Comparison of ENCODE assay signal across 8 mouse cellular contexts in the genomic region with DNA sequence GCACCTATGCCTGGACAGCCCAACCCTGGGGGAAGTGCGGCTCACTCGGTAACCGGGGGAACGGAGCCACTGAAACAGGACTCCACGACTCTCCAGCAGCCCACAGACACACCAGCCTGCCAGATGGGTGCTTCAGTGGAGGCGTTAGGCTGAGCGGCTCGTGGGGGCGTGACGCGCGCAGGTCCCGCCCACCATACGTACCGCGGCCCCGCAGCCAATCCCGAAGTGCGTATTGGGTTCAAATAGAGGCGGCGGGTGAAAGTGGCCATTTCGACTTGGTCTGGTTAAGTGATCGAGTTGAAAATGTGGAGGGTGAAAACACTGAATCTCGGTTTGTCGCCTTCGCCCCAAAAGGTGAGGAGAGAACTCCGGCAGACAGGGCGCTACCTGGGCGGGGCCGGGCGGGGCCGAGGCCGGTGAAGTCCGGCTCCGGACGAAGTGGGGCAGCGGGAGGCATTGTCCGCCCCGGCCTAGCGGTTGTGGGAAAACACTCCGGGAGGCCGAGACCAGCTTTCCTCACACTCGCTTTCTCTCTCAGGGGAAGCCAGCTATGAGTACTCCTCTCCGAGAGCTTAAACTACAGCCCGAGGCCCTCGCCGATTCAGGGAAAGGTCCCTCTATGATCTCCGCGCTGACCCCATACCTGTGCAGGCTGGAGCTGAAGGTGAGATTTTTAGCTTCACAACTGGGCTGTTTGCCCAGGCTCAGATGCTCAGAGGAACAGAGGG. TPM values are rescaled to one million over a fixed set of nuclear protein-coding genes. Genes with fewer than 3 reads are reported as not detected.
DNase-seq lines count a peak whose midpoint lies in the region; ATAC-seq and TF ChIP-seq lines count a peak whose summit lies in the region.

A gene (plus strand): TSS at position 173 of the 728 bp plus-strand sequence.

- H3K27ac ChIP-seq in forebrain, embryonic 12.5 days, result peak within 1 kb of the TSS; percentile 72
- peak within 1 kb of the TSS; percentile 74 for H3K27ac ChIP-seq in heart, postnatal 0 days (ENCODE audit: low read depth)
- H3K27ac ChIP-seq in liver, embryonic 16.5 days (ENCODE audit: low read length), result peak within 1 kb of the TSS; percentile 76
- H3K27ac ChIP-seq in neural tube, embryonic 13.5 days (replicated peaks), result peak within 1 kb of the TSS; percentile 68
- peak within 1 kb of the TSS; percentile 98 for H3K27ac ChIP-seq in testis, adult 2 months (ENCODE audit: control insufficient read depth, insufficient read depth, low read depth, low read length)

- peak; percentile 96 for TF ChIP-seq POLR2A in testis, adult 2 months (IDR thresholded peaks at IDR 0.05; ENCODE audit: control insufficient read depth, low read depth, low read length)

- peak within 1 kb of the TSS; percentile 76 for H3K9ac ChIP-seq in forebrain, embryonic 12.5 days
- H3K9ac ChIP-seq in heart, postnatal 0 days (replicated peaks; ENCODE audit: low read depth, low read length), result peak within 1 kb of the TSS; percentile 73
- peak within 1 kb of the TSS; percentile 87 for H3K9ac ChIP-seq in liver, embryonic 16.5 days (ENCODE audit: low read depth, low read length)
- H3K9ac ChIP-seq in neural tube, embryonic 13.5 days, result peak within 1 kb of the TSS; percentile 67

- peaks cover 38% of the 10 kb centered on the region for H3K4me1 ChIP-seq in E14TG2a.4 (replicated peaks; ENCODE audit: low read depth, low read length)
- peaks cover 14% of the 10 kb centered on the region for H3K4me1 ChIP-seq in forebrain, embryonic 12.5 days
- 0 out of 2 replicates have a peak, but pooled peaks cover 8% of the 10 kb centered on the region for H3K4me1 ChIP-seq in heart, postnatal 0 days (ENCODE audit: control insufficient read depth, insufficient read depth)
- H3K4me1 ChIP-seq in liver, embryonic 16.5 days (ENCODE audit: control insufficient read depth, low read depth, low read length), result peaks cover 25% of the 10 kb centered on the region
- peaks cover 14% of the 10 kb centered on the region for H3K4me1 ChIP-seq in neural tube, embryonic 13.5 days (replicated peaks)
- no peaks in the 10 kb centered on the region; the same call in 1 of the 2 replicates for H3K4me1 ChIP-seq in testis, adult 2 months (ENCODE audit: control insufficient read depth, insufficient read depth, low read length)

- ATAC-seq in forebrain, embryonic 12.5 days (ENCODE audit: low FRiP score), result peak; percentile 100
- peak; percentile 100 for ATAC-seq in heart, postnatal 0 days (ENCODE audit: insufficient read depth, low read depth)
- peak; percentile 100 for ATAC-seq in liver, embryonic 16.5 days (ENCODE audit: low read depth)
- peak; percentile 100 for ATAC-seq in neural tube, embryonic 13.5 days (ENCODE audit: low read depth)

- no peak for TF ChIP-seq CTCF in E14TG2a.4 (conservative IDR thresholded peaks at IDR 0.05; ENCODE audit: low read length)
- no peak for TF ChIP-seq CTCF in heart, postnatal 0 days (IDR thresholded peaks at IDR 0.05; ENCODE audit: low read depth)
- no peak for TF ChIP-seq CTCF in testis, adult 2 months (IDR thresholded peaks at IDR 0.05; ENCODE audit: control insufficient read depth, insufficient read depth, insufficient replicate concordance, low read depth, low read length)

- peak; percentile 88 for DNase-seq in c-Kit-positive CD71-positive TER-119-positive erythroid progenitor cells, embryonic 14.5 days (ENCODE audit: low spot score)
- DNase-seq in heart, postnatal 0 days (ENCODE audit: low spot score), result peak; percentile 90
- peak; percentile 91 to 95 for DNase-seq in kidney, postnatal 4 days

- peak within 1 kb of the TSS; percentile 79 for H3K4me2 ChIP-seq in forebrain, embryonic 12.5 days
- peak within 1 kb of the TSS; percentile 96 for H3K4me2 ChIP-seq in heart, postnatal 0 days (ENCODE audit: low read depth, low read length)
- H3K4me2 ChIP-seq in liver, embryonic 16.5 days (ENCODE audit: low read depth, low read length), result peak within 1 kb of the TSS; percentile 79
- H3K4me2 ChIP-seq in neural tube, embryonic 13.5 days, result peak within 1 kb of the TSS; percentile 99

- under 1% methylated on average over 49 of the region's 49 CpGs for WGBS in forebrain, embryonic 12.5 days
- under 1% methylated on average over 49 of the region's 49 CpGs for WGBS in heart, postnatal 0 days
- under 1% methylated on average over 49 of the region's 49 CpGs for WGBS in liver, embryonic 16.5 days (ENCODE audit: insufficient replicate concordance)
- WGBS in neural tube, embryonic 13.5 days, result 0% methylated on average over 48 of the region's 49 CpGs

- peak within 1 kb of the TSS; percentile 90 for H3K4me3 ChIP-seq in E14TG2a.4 (replicated peaks; ENCODE audit: low read length)
- peak within 1 kb of the TSS; percentile 71 for H3K4me3 ChIP-seq in forebrain, embryonic 12.5 days (replicated peaks)
- peak within 1 kb of the TSS; percentile 87 for H3K4me3 ChIP-seq in heart, postnatal 0 days (ENCODE audit: low read depth, low read length)
- peak within 1 kb of the TSS; percentile 76 for H3K4me3 ChIP-seq in liver, embryonic 16.5 days (ENCODE audit: low read depth, low read length)
- peak within 1 kb of the TSS; percentile 64 for H3K4me3 ChIP-seq in neural tube, embryonic 13.5 days
- H3K4me3 ChIP-seq in testis, adult 2 months (ENCODE audit: control insufficient read depth, low read depth, low read length), result peak within 1 kb of the TSS; percentile 95

- H3K9me3 ChIP-seq in E14TG2a.4 (ENCODE audit: low read length), result no peaks in the 10 kb centered on the region
- H3K9me3 ChIP-seq in forebrain, embryonic 12.5 days, result no peaks in the 10 kb centered on the region
- H3K9me3 ChIP-seq in heart, postnatal 0 days (replicated peaks; ENCODE audit: control insufficient read depth, low read length), result no peaks in the 10 kb centered on the region
- H3K9me3 ChIP-seq in liver, embryonic 16.5 days (replicated peaks; ENCODE audit: control insufficient read depth, low read length), result no peaks in the 10 kb centered on the region
- H3K9me3 ChIP-seq in neural tube, embryonic 13.5 days, result no peaks in the 10 kb centered on the region

- TF ChIP-seq EP300 in heart, postnatal 0 days (IDR thresholded peaks at IDR 0.05; ENCODE audit: low read depth), result no peak

- peaks cover 35% of the 10 kb centered on the region for H3K36me3 ChIP-seq in E14TG2a.4 (ENCODE audit: insufficient read depth, low read length)
- peaks cover 31% of the 10 kb centered on the region for H3K36me3 ChIP-seq in forebrain, embryonic 12.5 days (replicated peaks)
- peaks cover 21% of the 10 kb centered on the region for H3K36me3 ChIP-seq in heart, postnatal 0 days (replicated peaks; ENCODE audit: control insufficient read depth, insufficient read depth, low read length)
- peaks cover 28% of the 10 kb centered on the region for H3K36me3 ChIP-seq in liver, embryonic 16.5 days (ENCODE audit: control insufficient read depth, insufficient read depth)
- no peaks in the 10 kb centered on the region for H3K36me3 ChIP-seq in neural tube, embryonic 13.5 days
- H3K36me3 ChIP-seq in testis, adult 2 months (ENCODE audit: control insufficient read depth, insufficient read depth, low read length), result peaks cover 4% of the 10 kb centered on the region

- no peaks in the 10 kb centered on the region for H3K27me3 ChIP-seq in E14TG2a.4 (ENCODE audit: insufficient read depth, low read length)
- no peaks in the 10 kb centered on the region for H3K27me3 ChIP-seq in forebrain, embryonic 12.5 days
- no peaks in the 10 kb centered on the region for H3K27me3 ChIP-seq in heart, postnatal 0 days (ENCODE audit: control insufficient read depth, insufficient read depth, low read length)
- no peaks in the 10 kb centered on the region for H3K27me3 ChIP-seq in liver, embryonic 16.5 days (ENCODE audit: control insufficient read depth, insufficient read depth, low read depth, low read length)
- H3K27me3 ChIP-seq in neural tube, embryonic 13.5 days, result no peaks in the 10 kb centered on the region
- H3K27me3 ChIP-seq in testis, adult 2 months (ENCODE audit: control insufficient read depth, insufficient read depth, low read length), result no peaks in the 10 kb centered on the region

RNA-seq across cellular contexts. Expression of the gene that starts here (rescaled TPM):
- polyA plus RNA-seq in forebrain, embryonic 12.5 days (2016; fragmentation: Nextera tagmentation; extraction: Ambion mirVana), result 63.0 and 64.7 TPM in 2 replicates
- total RNA-seq in heart, postnatal 0 days (2014; rRNA removed; ENCODE audit: low replicate concordance), result 16.8 and 23.4 TPM in 2 replicates
- polyA plus RNA-seq in heart, postnatal 0 days (2015; fragmentation: Nextera tagmentation; extraction: Ambion mirVana), result 5.5 and 6.8 TPM in 2 replicates
- polyA plus RNA-seq in liver, embryonic 16.5 days (2015; fragmentation: Nextera tagmentation; extraction: Ambion mirVana), result 33.0 and 33.7 TPM in 2 replicates
- 7.0 and 8.2 TPM in 2 replicates for polyA plus RNA-seq in neural tube, embryonic 13.5 days (2015; fragmentation: Nextera tagmentation; extraction: Ambion mirVana)
- 54.3 and 56.0 TPM in 2 replicates for polyA plus RNA-seq in testis, adult 2 months (2012; rRNA removed)

Comparison
In these comparisons a context has a peak if more than half of its experiments do, and no peak if none do; other contexts are left out.
1. Peak in every context shown above with its lines: DNase-seq, ATAC-seq, H3K4me3 ChIP-seq and H3K27ac ChIP-seq.